ENCODE assay signal across 27 mouse cellular contexts in the genomic region with DNA sequence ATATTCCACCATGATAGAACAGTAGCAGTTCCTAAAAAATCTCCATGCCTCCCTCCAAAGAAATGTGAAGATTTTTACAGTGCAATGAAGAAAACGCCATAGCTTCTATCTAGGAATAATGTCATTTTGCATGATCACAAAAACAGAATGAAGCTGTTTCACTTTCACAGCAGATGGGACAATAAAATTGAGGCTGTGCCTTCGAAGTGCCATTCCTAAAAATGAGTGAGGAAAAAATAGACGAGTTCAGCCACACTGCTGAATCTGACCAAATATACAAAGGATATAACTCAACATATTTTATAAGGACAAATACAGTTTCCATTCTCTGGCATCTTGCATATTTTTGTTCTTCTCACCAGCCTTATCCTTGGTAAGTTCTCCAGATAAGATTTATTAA.
DNase-seq lines count a peak whose midpoint lies in the region; ATAC-seq and TF ChIP-seq lines count a peak whose summit lies in the region.
"Had no signal": no experiment of that assay in that cellular context is flagged by ENCODE, and none has a peak within 500 bp of the region (broad histone marks: within the 10 kb centered on the region; RNA-seq: fewer than 3 reads in every experiment).

No protein-coding gene starts in this region.

- intact Hi-C loops in left cerebral cortex, adult 2 months (cut with DNase I) = no loop called here

- H3K4me2 ChIP-seq in lung, postnatal 0 days (replicated peaks; ENCODE audit: low read depth, low read length) = no peak overlapping the region
- H3K4me2 ChIP-seq: embryonic facial prominence, embryonic 13.5 days; embryonic facial prominence, embryonic 15.5 days; forebrain, embryonic 12.5 days had no signal

- ATAC-seq in frontal cortex, adult (ENCODE audit: low TSS enrichment) = peak; percentile 89
- ATAC-seq in lung, postnatal 0 days = no peak
- ATAC-seq: activated CD4-positive, CD25-positive, alpha-beta regulatory T cell, adult 4 months; CD4-positive, CD25-positive, alpha-beta regulatory T cell, adult 4 months; forebrain, embryonic 14.5 days; Patski had no signal

- H3K27me3 ChIP-seq in lung, postnatal 0 days (replicated peaks; ENCODE audit: insufficient read depth, low read length) = no peaks in the 10 kb centered on the region
- H3K27me3 ChIP-seq: CH12.LX; embryonic facial prominence, embryonic 13.5 days; embryonic facial prominence, embryonic 15.5 days; forebrain, embryonic 12.5 days; Patski had no signal

- no peak overlapping the region for H3K4me3 ChIP-seq in left cerebral cortex, adult 2 months
- H3K4me3 ChIP-seq in lung, postnatal 0 days (ENCODE audit: low read depth, low read length) = no peak overlapping the region
- H3K4me3 ChIP-seq: embryonic facial prominence, embryonic 13.5 days; embryonic facial prominence, embryonic 15.5 days; erythroblast, embryonic 14.5 days; forebrain, embryonic 10.5 days; forebrain, embryonic 12.5 days had no signal

- 70% methylated on average over 3 of the region's 3 CpGs for WGBS in lung, postnatal 0 days

- DNase-seq in frontal cortex, postnatal 14 days (ENCODE audit: low spot score in 2 of 2) = no peak
- DNase-seq in left cerebral cortex, adult 2 months (ENCODE audit: extremely low spot score in 1 of 2, low spot score in 2 of 2) = no peak
- no peak for DNase-seq in left cerebral cortex, adult 18-20 months (ENCODE audit: low spot score in 2 of 2)
- peak; percentile 51 for DNase-seq in telencephalon, adult 2 months (ENCODE audit: low read depth, low spot score)
- no peak for DNase-seq in lung, postnatal 0 days (ENCODE audit: low spot score)
- DNase-seq: adrenal gland, adult 8-10 months; adrenal gland, postnatal 14 days; adrenal gland, postnatal 36 days; cerebellum, adult 11 months; cerebellum, adult 18-20 months; cerebellum, adult 8-10 months; cerebellum, adult 9-11 months; cerebellum, postnatal 14 days; cerebellum, postnatal 36 days; embryo, embryonic 11 days had no signal

- H3K9me3 ChIP-seq in lung, postnatal 0 days (ENCODE audit: low read length) = no peaks in the 10 kb centered on the region
- H3K9me3 ChIP-seq: embryonic facial prominence, embryonic 13.5 days; embryonic facial prominence, embryonic 15.5 days; forebrain, embryonic 10.5 days; forebrain, embryonic 12.5 days had no signal

- H3K9ac ChIP-seq in lung, postnatal 0 days (replicated peaks; ENCODE audit: low read depth) = no peak overlapping the region
- H3K9ac ChIP-seq: embryonic facial prominence, embryonic 13.5 days; embryonic facial prominence, embryonic 15.5 days; forebrain, embryonic 12.5 days had no signal

- H3K36me3 ChIP-seq in lung, postnatal 0 days (ENCODE audit: insufficient read depth, low read length) = no peaks in the 10 kb centered on the region
- H3K36me3 ChIP-seq: embryonic facial prominence, embryonic 13.5 days; embryonic facial prominence, embryonic 15.5 days; forebrain, embryonic 10.5 days; forebrain, embryonic 12.5 days; G1E had no signal

- TF ChIP-seq CTCF in left cerebral cortex, adult 2 months (IDR thresholded peaks at IDR 0.05) = no peak
- TF ChIP-seq CTCF in lung, postnatal 0 days (IDR thresholded peaks at IDR 0.05) = no peak

- TF ChIP-seq EP300 in lung, postnatal 0 days (IDR thresholded peaks at IDR 0.05) = no peak

- no peaks in the 10 kb centered on the region for H3K4me1 ChIP-seq in lung, postnatal 0 days (ENCODE audit: insufficient read depth, low read depth, low read length)
- H3K4me1 ChIP-seq: embryonic facial prominence, embryonic 13.5 days; embryonic facial prominence, embryonic 15.5 days; forebrain, embryonic 10.5 days; forebrain, embryonic 12.5 days had no signal

- peak overlapping the region; percentile 60 for H3K27ac ChIP-seq in left cerebral cortex, adult 2 months
- H3K27ac ChIP-seq in lung, postnatal 0 days (ENCODE audit: low read length) = no peak overlapping the region
- H3K27ac ChIP-seq: embryonic facial prominence, embryonic 13.5 days; embryonic facial prominence, embryonic 15.5 days; forebrain, embryonic 10.5 days; forebrain, embryonic 12.5 days had no signal
